Mouse (Mus musculus): ENCODE results near the gene Aldob.

Aldob gene

GRCm38 (mm10) chr4:49549383-49549782, at the start of gene Aldob:
Gene Aldob (minus strand): TSS chr4:49549546.
- peak; percentile 88 to 89 for DNase-seq

DNA sequence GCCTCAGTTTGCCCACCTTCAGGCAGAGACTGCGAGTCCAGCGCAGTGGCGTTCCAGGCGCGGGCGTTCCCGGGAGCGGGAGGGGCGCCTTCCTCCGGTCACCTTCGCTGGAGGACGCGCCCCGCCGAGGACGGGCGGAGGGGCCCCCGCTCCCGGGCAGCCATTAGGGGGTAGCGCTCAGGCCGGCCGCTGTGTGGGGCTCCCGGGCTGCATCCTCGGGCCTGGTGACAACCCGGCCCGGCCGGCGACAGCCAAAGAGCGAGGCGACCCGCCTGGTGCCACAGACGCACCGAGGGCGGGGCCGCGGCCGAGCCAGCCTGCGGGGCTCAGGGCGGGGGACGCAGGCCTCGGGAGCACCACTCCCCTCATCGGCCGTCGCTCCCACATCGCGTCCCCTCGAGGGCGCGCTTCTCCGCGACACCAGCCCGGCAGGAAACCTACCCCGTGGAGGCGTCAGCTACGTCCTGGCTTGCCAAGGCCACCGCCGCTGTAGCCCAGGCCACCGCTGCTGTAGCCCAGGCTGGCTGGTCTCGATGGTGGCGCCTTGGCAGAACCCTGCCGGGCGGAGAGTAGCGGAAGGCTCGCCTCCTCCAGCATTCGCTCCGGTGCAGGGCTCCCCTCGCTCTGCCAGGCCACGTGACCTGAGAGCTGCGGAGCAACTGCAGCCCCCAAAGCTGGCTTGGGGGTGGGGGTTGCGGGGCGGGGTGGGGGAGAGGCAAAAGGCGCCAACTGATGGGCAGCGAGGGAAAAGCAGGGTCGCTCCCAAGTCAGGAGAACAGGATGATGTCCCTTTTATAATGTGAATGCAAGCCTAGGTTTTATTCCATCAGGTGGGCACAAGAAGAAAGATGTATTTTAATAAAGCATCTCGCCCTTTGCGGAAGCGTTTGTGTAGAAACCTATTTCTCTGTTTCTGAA, 48.1 kb upstream of the Aldob start, which contains the start of gene Tmem246:
TSS of gene Tmem246 (minus strand) at position 694 of the 918 bp plus-strand sequence.
- peak; percentile 70 to 81 for DNase-seq

DNA sequence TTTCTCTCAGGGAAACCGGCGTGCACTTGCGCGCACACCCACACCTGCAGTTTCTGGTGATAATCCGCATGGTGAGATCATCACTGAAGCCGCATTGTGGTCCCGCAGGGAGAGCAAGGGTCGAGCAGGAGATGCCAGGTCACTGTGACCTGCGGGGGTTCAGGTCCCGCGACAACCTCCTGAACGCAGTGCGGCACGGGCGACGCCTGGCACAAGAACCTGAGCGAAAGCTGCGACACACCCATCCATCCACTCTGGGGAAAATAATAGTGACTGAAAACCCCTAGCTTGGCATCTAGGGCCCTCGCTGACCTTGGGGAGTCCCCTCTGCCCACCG, 47.5 kb upstream of the Aldob start:
- DNase-seq, result peak in 1 of 2 experiments; percentile 7

DNA sequence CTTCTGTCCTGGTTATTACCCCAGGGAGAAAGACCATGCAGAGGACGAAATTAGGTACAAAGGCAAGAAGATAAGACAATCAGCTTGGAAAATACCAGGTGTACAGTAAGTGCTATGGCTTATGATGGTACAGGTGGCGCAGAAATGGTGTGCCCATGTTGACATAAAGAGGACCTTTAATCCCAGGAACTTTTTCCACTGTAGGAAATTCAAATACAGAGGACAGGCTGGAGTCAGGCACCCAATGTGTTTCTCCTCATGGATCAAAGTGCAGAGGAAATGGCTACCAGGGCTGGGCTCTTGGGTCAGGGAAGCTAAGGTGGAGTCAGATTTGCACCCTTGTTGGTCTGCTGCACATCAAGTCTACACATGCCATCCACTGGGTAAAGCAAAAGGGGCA, 40.8 kb upstream of the Aldob start:
- no peak for DNase-seq

- DNase-seq, result no peak
Observed at GRCm38 (mm10) chr4:49586811-49587210, 37.5 kb upstream of the Aldob start.

DNA sequence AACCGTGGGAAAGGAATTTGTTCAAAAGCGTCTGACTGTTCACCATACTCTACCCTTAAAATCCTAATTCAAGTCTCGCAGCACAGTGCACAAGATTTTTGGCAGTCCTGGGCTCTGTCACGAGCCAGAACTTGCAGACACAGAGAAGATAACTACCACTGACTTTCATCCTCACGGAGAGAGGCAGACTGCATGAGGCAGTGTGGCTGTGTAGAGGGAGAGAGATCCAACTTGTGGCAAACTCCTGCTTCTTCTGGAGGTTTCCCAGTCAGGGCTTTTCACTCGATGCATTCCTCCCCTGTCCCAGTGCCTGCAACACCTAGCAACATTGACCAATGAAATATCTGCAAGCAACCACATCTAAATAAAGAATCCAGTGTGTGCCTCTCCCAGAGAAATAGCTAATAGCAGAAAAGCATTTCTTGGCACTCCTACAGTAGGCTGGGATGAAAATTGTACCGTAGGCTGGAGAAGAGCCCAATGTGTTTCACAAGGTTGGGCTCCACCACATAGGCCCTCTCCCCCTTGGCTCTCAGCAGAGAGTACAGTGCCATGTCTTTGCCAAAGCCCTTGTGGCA, 36.3 kb upstream of the Aldob start:
- DNase-seq, result no peak

DNA sequence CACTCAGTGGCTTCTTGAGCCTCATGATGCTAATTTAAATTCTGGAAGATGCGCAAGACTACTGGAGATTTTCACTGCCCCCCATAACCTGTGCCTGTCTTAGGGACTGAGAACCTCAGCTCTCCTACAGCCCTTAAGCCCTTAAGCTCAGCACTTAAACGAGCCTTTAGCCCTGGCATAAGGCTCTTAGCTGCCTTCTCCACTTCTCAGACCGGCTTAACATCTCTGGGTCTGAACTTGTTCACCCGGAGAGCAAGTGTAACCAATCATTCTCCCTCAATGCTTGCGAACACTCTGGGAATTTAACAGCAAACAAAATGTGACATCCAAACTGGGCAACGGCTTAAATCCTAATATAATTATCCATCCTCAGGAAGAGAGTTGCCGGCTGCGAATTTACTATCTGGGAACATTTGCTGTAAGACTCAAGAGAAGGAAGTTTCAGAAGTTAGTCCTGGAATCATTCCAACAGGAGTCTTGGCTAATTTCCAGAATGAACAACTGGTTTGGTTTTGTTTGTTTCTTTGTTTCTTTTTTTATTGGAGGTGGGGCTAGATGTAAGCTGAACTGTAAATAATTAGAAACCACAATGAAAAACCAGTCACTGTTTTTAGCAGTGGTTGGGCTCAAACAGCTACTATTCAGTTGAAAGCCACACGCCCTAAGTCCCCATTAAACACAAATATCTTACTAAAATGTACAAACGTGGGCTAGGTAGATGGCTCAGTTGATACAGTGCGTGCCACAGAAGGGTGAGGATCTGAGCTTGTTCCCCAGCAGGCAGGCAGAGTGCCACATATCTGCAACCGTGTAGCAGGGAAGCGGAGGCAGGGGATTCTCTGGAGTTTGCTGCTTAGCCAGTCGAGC, 34.9 kb upstream of the Aldob start:
- DNase-seq, result peak in 1 of 2 experiments; percentile 20

GRCm38 (mm10) chr4:49581256-49581655, 31.9 kb upstream of the Aldob start:
- DNase-seq, result no peak

GRCm38 (mm10) chr4:49572194-49572593, 22.8 kb upstream of the Aldob start:
- no peak for DNase-seq

DNA sequence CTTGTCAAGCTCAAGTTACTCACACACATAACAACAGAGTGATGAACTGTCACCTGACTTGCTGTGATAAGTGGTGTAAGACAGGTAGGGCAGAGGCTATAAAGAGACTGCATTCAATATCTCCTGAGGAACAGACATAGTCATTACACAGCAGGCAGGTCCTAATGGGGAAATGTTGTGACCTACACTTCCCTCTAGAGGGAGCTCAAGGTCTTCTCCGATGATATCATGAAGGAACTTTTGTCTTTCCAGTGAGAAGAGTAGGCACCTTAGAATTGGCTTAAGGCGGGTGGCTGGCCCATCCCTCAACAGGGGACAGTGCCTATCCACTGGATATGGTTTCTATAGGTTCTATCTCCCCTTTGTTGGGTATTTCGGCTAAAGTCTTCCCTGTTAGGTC, 18.3 kb upstream of the Aldob start:
- DNase-seq, result peak; percentile 75 to 83

DNA sequence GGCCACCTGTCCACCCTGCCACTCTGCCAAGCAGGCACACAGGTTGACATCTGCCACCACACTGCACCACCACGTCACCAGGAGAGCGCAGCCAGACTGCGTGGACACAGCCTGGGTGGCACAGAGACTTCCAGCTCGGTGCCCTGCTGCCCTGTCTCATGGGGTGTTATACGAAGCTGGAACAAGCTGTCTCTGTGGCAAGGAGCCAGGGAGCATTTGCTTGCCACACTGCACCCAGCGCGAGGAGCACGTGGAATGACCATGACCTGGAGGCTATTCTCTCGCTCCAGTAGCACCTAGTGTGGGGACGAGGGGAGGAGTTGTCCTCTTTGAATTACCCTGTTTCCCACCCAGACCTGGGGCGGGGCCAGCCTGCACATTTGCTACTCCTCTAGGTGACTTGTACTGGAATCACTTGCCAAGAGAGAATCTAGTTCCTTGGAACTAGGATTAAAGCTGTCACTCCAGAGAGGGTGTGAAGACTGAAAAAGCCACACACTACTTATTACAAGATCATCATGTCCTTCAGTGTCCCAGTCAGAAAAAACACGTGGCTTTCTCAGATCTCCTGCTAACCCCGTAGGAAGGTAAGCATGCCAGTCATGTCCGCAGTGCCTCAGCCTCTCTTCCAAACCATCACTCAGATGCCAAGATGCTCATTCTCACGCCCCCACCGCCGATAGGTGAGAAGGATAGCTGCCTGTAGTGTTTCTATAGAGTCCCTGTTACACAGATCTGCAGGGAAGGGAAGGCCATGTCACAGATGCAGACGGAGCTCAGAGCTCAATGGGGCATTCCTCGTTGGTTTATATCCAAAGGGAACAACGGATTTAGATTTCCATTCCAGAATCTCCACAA, 10.8 kb upstream of the Aldob start:
- DNase-seq, result peak; percentile 96 to 98

DNA sequence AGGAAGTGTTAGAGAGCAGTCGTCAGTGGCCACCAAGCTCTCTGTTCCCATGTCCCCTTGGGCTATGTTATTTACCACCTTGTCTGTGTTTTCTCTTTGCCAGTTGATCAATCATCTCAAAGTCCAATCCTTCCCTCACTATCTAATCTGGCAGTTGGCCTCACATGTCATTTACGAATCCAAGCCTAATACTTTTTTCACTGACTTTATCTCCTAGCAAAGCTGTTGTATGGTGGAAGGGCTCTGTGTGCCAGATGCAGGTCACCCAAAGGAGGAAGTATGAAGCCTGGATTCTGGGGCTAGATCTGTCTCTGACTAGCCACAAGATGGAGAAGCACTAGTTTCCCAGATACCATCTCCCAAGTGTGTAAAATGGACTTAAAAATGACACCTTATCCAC, 8.8 kb upstream of the Aldob start:
- no peak for DNase-seq

GRCm38 (mm10) chr4:49557375-49557774, 8.0 kb upstream of the Aldob start:
- DNase-seq, result no peak

DNA sequence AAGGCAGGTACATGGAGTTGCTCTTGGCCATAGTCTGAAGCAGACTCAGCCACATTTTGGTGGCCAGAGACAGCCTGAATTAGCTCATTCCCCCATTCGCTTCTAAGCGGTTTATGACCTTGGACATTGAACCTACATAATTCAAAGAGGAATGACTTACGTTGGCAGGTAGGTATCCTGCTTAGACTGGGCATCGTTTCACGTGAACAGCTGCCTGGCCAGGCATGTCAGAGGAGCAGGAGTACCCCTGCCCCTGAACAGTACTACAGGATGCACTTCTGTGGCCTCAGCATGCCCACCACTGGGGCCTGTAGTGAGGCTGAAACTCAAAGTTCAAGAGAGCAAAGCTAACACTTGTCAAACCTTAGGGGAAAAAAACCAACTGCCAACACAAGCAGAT, 4.0 kb upstream of the Aldob start:
- peak; percentile 73 to 86 for DNase-seq

DNA sequence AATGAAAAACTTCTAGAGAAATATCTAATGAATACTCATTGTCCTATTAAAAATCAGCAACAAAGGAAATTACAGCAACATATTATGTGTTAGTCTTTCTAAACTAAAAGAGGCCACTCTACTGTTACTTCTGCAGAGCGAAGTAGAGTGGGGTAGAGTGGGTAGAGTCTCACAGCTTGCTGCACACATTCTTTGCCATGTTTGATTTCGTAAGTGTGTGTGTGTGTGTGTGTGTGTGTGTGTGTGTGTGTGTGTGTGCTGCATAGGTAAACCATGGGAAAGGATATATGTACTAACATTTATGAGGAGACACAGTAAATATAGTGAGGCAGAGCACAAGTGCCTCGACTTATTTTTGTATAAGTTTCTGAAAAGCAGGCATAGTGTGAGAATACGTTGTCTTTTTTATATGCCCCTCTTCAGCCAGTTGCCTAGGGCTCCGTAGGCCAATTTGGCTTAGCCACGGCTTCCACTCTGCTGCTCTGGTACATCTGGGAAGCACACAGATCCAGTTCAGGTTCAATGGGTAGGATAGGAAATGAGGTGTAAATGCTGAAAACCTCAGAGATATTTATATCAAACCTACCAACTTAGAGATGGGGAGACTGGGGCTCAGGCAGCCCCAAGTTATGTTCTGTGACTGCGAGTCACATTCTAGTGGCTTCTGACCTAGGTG, 1.7 kb downstream of the Aldob start:
- peak in 1 of 2 experiments; percentile 30 for DNase-seq

GRCm38 (mm10) chr4:49546873-49547543, 2.3 kb downstream of the Aldob start:
- DNase-seq, result peak; percentile 63 to 78

- DNase-seq, result no peak
Observed at GRCm38 (mm10) chr4:49546026-49546425, 3.3 kb downstream of the Aldob start.

GRCm38 (mm10) chr4:49540966-49541365, 8.4 kb downstream of the Aldob start:
- DNase-seq, result peak in 1 of 2 experiments; percentile 24

- peak in 1 of 2 experiments; percentile 30 for DNase-seq
Observed at GRCm38 (mm10) chr4:49539665-49540064, 9.7 kb downstream of the Aldob start.

- DNase-seq, result peak in 1 of 2 experiments; percentile 34
Observed at GRCm38 (mm10) chr4:49536671-49537070, 12.7 kb downstream of the Aldob start.

Data from kidney, postnatal 36 days (tissue).